Mouse (Mus musculus): ENCODE results near the gene Ccl4. TPM values are rescaled to one million over a fixed set of nuclear protein-coding genes. Genes with fewer than 3 reads are reported as not detected.

The Ccl4 gene
- total RNA-seq (2021), result not detected
- long read RNA-seq, experiment 1, result 0 reads
- long read RNA-seq, experiment 2, result 0 reads

DNA sequence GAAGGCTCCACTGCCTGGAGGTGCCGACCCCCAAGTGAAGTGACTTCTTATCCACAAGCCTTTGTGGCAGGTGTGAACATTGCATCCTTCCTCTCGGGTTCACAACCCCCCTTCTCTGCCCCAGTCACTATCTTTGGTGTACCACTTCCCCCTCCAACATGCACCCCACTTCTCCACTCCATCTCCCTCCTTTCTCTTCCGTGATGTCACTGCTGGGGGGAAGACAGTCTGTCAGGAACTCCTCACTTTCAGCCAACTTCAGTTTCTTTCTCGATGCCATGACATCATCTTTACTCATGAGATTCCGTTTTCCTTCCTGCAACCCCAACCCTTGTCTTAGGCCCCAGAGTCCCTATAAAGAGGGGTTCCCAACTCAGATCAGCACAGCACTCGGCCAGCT, at the start of gene Ccl4:
Gene Ccl4, plus strand, starts transcription at position 381 of the 400 bp plus-strand sequence.
- DNase-seq (ENCODE audit: low spot score in 2 of 2), result no peak

DNA sequence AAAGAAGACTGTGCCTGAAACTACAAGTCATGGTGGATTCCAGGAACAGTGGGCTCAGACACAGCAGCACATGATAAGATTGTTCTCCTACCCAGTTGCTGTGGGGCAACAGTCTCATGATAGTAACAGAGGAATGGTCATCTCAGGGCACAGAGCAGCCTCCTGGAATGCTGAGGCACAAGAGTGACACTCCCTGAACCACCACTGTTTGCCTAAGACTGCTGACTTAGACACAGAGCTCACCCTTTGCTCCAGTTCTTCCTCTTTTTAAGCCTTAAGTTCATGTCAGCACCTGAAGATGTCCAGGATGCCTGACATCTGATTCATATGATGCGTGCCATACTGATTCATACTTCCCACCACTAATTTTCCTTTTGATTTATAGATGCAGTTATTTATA, 45.8 kb upstream of the Ccl4 start:
- no peak for DNase-seq (ENCODE audit: low spot score in 2 of 2)

DNA sequence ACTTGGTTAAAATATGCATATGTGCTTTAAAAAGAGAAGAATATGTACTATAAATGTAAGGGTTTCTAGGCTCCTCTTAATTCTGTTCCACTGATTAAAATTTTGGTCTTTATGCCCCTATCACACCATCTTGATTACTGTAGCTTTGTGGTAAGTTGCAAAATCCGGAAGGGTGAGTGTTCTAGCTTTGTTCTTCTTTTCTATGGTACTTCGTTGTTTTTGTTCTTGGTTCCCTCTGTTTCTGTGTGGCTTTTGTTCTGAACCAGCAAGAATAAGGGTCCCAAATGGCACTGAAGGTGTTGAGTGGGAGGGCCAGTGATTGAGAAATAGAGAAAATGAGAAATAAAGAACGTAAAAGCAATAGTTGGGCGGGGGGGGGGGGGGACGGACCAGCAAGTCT, 44.1 kb upstream of the Ccl4 start:
- no peak for DNase-seq (ENCODE audit: low spot score in 2 of 2)

DNA sequence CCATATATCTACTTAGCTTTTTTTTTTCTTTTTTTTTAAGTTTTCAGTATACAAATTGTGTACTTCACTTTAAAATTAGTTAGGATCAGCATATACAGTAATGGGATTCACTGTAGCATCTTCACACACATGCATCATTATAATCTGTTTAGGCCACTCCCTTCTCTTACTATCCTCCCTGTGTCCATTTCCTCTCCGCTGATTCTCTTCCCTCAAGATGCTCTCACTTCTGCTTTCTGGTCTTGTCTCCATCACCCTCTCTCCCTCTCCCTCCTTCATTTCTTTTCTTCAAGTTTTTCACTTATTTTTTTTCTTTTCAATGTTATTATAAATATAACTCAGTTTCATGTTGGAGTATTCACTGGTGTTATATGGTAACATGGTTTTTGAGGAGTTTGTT, 43.3 kb upstream of the Ccl4 start:
- DNase-seq (ENCODE audit: low spot score in 2 of 2), result no peak

DNA sequence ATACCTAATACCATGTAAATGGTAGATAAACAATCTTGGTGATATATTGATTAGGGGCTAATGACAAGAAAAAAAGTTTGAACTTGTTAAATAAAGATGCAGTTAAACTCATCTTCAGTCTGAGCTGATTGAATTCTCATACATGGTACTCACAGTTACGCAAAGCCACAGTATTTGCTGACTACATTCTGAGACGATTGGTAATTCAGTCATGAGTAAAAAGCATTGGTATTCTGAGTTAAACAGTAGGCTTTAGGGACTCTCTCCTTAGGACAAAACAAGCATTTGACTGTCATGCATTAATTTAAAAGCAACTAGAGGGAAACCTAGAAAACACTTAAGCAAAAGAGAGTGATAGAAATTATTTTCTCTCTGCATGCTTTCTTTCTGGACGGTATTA, 38.8 kb upstream of the Ccl4 start:
- DNase-seq (ENCODE audit: low spot score in 2 of 2), result no peak

DNA sequence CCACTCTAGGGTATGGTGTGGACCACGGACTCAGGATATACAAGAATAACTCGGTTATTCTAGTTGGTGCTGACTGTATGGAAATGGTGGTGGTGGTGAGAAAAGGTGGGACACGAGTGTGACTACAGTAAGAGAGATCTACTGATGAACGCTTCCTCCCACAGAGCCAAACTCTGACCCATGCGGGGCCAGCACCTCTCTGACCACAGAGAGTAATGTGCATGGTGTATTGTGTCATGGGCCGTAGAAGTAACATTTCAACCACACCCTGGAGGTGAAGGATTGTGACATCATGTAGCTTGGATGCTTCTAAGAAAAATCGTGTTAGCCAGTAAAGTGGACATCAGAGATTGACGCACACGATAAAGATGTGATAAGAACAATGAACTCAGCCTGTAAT, 33.6 kb upstream of the Ccl4 start:
- no peak for DNase-seq (ENCODE audit: low spot score in 2 of 2)

DNA sequence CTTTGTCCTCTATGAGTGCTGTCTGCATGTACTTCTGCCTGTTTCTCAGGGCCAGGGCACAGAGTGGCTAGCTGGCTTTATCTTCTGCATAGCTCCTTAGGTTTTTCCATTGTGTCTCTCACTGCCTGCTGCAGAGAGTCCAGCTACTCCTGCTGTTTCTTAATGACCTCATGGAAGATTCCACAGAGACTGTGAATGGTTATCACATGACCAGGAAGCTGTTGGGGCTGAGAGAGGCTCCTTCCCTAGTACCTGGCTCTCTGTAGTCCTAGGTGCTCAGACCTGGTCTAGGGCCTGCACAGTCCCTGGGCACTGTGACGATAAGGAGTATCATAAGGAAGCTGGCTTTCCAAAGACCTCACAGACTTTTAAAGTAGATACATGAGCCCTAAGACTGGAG, 31.8 kb upstream of the Ccl4 start:
- DNase-seq (ENCODE audit: low spot score in 2 of 2), result no peak

DNA sequence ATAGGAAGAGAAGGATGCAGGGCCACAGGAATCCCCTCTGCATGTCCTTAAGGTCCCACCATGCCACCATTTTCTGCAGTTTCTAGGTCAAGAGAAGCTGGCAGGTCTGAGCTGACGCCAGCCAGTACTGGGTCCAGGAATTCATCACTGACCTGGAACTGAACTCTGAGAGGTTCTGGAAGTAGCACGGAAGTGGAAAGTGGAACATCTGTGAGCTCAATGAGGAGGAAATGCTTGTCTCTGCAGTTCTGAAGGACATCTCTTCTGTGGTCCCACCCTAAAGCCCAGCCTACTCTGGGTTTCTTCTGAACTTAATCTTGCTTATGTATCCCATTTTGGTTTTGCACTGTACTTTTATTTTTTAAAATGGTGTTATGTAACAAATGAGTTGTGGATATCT, 31.3 kb upstream of the Ccl4 start:
- DNase-seq (ENCODE audit: low spot score in 2 of 2), result no peak

DNA sequence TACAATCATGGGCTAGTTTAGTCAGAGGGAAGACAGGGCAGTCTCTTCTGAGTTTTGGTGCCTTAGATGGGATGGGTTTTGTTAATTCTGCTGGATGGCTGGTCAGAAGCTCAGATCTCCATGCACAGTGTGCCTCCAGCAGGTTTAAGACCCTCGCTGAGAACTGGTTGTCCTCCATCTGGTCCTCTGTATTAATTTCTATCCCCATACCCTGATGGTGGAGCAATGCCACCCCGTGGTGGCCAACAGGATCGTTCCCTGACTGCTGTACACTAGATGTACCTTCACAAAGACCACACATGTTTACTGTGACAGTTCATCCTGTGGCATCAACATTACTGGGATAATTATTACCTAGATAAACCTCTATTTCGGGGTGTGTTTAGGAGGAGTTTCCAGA, 29.6 kb upstream of the Ccl4 start:
- DNase-seq (ENCODE audit: low spot score in 2 of 2), result no peak

DNA sequence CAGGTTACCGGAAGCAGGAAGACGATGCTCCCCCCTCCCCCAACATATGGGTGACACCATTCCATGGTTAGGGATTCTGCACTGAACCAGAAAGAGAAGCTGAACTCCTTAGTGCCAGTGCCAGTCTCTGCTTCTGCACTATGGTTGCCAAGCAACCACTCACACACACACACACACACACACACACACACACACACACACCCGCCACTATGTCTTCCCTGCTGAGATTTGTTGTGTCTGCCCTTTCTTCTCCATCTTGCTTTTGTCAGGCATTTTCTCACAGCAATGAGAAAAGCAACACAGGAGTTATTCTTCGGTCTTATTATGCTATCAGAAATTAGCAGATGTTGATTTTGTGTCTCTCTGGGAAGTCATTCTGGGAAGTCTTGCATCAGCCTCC, 28.0 kb upstream of the Ccl4 start:
- DNase-seq (ENCODE audit: low spot score in 2 of 2), result no peak

DNA sequence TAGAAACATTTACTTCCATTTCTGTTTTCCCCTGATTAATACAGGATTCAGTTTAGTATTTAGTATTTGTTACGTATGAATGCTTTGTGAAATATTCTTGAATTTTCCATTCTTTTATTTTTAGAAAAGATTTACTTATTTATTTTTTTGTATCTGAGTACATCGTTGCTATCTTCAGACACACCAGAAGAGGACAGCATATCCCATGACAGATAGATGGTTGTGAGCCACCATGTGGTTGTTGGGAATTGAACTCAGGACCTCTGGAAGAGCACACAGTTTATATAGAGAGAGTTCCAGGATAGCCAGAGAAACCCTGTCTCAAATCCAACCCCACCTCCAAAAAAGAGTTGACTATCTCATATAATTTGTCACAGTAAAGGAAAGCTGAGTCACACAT, 27.5 kb upstream of the Ccl4 start:
- no peak for DNase-seq (ENCODE audit: low spot score in 2 of 2)

DNA sequence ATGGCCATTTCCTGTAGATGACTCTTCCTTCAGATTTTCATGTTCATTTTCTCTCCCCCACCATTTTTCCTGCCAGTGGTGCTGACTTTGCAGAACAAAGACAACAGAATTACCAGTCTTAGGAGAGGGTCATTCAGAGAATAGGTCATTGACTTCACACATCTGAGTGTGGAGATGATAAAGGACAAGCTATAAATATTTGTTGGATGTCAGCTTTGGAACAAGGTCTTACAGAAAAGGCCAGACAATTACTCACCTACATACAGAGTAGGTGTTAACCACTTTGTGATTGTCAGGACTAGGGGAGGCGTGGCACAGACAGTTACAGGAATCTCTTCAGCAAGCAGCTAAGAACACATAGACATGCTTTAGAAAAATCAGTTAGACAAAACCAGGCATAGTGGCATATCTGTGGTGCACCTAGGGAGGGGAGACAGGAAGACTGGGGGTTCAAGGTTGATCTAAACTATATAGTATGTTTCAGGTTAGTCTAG, 25.6 kb upstream of the Ccl4 start:
- DNase-seq (ENCODE audit: low spot score in 2 of 2), result no peak

DNA sequence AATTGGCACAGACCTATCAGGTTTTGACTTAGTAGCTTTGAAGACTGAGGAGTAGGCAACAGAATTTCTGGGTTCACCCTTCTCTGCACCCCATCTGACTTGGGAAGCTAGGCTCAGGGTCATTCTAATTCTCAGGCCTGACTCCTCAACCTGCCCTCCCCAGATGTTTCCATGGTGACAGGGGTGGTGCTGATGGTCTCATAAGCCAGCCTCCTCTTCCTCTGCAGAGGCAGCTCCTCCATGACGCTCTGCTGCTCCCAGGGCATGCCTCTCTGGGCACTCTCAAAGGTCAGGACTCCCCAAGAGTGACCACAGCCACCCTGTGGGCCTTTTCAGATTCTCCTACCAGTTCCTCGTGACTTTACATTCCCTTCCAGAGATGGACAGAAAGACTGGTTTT, 23.4 kb upstream of the Ccl4 start:
- DNase-seq (ENCODE audit: low spot score in 2 of 2), result no peak

DNA sequence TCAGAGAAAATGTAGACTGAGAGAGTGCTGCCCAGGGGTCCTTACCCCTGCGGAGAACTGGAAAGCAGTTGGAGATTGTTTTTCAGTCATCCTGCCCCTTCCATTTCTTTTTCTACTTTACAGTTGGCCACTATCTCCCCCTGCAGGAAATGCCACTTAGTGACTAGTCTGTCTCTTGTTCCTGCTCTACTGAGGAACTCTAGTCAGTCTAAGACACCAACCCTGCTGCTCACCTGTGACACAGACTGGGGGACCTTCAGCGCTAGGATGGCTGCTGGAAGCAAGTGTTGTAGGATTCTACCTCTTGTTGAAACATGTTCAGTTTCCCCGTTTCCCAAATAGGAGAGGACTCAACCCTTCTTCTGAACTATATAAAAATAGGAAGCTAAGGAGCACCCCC, 22.9 kb upstream of the Ccl4 start:
- DNase-seq (ENCODE audit: low spot score in 2 of 2), result no peak

DNA sequence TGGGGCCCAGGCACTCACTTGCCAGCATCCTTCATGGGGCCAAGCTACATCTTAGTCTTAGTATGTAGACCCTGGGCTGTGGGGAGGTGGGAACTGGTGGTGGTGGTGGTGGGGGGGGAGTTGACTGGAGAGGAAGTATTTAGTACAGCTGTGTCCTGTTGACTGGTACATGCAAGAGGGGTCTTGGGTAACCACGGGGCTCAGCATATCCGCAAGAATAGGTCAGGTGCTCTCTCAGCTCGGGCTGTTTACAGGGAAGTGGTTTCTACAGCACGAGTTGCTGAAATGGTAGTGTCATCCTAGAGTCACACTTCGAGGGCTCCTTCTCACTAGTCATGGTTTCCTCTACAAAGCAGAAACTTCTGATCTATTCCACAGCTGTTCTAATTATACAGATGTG, 22.2 kb upstream of the Ccl4 start:
- DNase-seq (ENCODE audit: low spot score in 2 of 2), result no peak

DNA sequence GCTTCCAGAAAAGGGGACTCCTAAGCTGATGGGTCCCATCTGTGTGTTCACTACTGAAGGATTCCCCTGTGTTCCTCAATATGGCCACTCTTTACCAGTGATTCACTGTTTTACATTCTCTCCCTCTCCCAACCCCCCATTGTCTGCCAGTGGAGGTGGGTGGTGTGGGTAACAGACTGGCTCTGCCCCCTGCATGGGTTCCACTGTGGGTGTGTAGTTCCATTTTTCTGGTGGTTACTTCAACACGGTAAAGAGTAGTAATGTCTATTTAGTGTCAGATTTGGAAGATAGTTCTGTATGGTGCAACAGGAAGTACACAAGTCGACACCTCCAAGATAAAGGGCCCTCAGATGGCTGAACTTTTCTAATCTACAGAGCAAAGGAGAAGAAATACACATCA, 21.2 kb upstream of the Ccl4 start:
- no peak for DNase-seq (ENCODE audit: low spot score in 2 of 2)

DNA sequence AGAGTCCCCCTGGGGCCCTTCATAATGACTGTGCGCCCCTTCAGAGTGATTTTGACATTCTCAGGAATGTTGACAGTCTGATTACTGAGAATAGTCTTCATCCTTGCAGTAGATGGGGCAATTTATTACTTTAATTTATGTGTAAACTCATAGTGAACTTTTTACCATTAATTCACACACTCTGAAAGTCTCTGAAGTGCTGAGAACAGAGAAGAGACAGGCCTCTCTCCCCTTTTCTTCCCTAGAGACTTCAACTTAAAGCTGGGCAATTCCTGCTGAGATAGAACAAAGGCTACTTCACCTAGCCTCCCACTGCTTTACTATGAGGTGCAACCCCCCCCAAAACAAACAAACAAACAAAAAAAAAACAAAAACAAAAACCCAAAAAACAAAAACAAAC, 16.9 kb upstream of the Ccl4 start, which contains the start of gene Rpl9-ps1:
Gene Rpl9-ps1, minus strand, starts transcription at position 101 of the 400 bp plus-strand sequence.
- DNase-seq (ENCODE audit: low spot score in 2 of 2), result no peak

DNA sequence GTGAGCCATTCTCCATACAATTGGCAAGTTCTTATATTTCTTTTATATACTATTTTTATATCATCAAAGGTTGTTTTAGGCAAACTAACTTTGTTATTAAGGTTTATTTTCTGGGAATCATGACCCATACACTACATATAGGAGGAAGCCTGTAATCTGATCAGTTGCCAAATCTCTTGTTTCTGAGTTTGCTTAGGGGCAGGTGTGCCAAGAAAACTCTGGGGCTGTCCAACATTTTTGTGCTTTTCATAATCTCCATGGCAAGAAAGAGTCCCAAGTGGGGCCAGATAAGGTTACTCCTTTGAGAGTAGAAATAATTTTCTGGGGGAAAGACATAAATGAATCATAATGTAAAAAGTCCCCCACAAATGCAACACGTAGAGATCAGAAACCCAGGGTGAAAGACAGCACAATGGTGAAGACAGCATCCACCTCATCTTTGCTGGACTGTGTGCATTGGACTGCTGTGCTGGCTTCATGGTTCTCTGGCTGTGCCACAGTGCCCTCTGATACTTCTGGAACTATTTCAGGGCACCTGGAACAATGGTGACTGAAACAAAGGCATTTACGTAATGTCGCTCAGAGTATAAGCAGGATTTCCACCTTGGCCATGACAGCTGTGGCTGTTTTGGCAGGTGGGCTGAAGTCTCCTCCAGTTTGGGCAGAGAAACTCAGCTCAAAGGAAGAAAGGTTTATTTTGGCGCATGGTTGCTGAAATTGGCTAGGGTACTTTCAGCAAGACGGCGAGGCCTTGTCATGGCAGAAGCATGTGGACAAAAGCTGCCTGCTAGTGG, 15.8 kb upstream of the Ccl4 start:
- no peak for DNase-seq (ENCODE audit: low spot score in 2 of 2)

DNA sequence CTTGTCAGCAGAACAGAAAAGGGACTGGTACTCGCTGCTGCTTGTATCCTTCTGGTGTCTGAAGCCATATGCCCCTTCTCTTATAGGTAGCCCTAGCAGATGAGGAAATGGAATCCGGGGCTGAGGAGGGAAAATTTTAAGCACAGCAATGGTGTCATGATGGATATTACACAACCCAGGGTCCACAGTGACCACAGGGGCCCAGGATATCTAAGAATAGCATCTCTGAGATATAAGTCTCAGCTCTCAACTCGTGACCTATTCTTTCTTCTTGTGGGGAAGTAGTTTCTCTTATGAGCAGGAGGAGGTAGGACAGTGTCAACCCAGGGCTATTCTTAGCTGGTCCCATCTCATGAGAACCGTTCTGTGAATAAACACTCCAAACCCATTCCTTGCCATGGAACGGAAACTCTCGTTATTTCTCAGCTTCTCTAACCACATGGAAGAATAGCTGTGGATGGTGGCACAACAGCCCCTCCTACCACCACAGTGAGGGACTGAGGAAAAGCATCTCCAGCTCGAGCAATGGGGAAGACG, 13.0 kb upstream of the Ccl4 start, which contains the start of gene Ccl3:
Gene Ccl3, minus strand, starts transcription at position 51 of the 537 bp plus-strand sequence.
- no peak for DNase-seq (ENCODE audit: low spot score in 2 of 2)

DNA sequence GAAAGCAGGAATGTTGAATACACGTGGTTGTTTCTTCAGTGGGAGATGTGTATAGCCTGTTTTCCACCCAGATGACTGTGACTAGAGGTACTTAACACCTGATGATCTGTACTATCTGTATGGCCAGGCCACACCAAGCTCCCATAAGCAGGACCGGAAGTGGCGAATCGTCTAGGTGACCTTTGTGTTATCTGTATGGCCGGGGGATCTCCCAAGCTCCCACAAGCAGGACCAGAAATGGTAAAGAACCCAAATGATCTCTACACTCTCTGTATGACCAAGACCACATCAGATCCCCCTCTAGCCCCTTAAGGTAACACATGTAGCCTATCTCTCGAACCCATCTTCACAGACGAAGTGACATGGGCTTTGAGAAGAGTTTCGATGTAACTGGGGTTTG, 7.8 kb upstream of the Ccl4 start:
- no peak for DNase-seq (ENCODE audit: low spot score in 2 of 2)

DNA sequence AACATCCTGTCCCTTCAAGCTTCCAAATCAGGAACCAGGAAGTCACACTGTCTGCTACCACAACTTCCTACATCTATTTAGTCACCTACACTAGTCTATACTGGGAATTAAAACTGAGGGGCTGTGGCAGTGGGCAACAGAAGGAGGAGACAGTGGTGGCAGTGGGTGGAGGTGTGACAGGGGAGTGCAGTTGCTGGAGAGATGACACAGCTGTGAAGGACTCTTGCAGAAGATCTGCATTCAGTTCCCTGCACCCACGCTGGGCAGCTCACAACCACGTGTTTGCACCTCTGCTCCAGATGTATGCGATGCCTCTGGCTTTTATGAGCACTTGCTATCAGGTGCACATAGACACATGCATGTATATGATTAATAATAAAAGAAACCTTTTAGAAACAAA, 4.9 kb upstream of the Ccl4 start:
- no peak for DNase-seq (ENCODE audit: low spot score in 2 of 2)

DNA sequence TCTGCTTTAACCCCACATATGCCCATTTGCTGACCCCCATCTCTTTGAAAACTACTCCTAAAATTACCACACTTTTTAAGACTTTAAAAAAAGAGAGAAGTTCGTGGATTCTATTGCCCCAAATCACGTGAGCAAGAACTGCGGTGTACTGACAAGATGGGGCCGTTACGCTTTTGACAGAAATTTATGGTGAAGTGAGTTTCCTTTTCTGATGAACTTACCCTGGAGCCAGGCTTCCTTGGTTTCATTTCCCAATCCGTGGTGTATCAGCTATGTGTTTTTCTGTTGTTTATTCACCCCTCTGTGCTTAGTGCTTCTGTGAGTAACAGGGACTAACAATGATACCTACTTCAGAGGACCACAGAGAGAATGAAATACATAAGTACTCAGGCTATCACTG, 3.6 kb upstream of the Ccl4 start:
- no peak for DNase-seq (ENCODE audit: low spot score in 2 of 2)

DNA sequence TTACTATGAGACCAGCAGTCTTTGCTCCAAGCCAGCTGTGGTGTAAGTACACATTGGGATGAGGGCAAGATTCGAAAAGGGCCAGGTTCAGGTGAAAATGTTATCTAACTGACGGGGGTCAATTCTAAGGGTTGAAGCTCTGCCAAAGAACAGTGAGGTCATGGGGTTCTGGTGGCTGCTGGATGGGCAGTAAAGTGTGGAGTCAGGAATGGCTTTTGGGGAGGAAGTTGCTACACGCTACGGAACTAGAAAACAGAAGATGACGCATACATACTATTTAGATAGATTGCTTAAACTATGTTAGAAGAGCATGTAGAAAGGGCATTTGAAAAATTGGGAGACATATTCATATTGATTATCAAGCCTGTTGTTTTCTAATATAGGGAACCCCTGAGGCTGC, 1.1 kb downstream of the Ccl4 start:
- DNase-seq (ENCODE audit: low spot score in 2 of 2), result no peak

Data from adrenal gland, adult 18-20 months (tissue).